Mouse (Mus musculus) CH12.LX (cell line): ENCODE measurements around the gene Galm. TPM values are rescaled to one million over a fixed set of nuclear protein-coding genes. Genes with fewer than 3 reads are reported as not detected.

Source experiments
- DNase-seq: peaks from one replicate; pipeline ENCODE4 v3.0.0-alpha.2; 2013; ENCODE audit errors: extremely low read depth
- H3K27ac ChIP-seq: 2 replicates; pipeline ENCODE4 v1.5.1; 2012; ENCODE audit warnings: low read depth, mild to moderate bottlenecking, control low read depth, moderate library complexity; ENCODE audit not compliant: insufficient read depth
- H3K27me3 ChIP-seq: replicated peaks from 2 replicates; pipeline ENCODE3; 2012; ENCODE audit warnings: inconsistent platforms
- H3K36me3 ChIP-seq, 2 experiments: replicated peaks in 1 of 2; 2 replicates each; pipeline versions ENCODE3 to v1.6.1; 2012; ENCODE audit warnings: inconsistent platforms in 1 of 2, low read length in 1 of 2, mild to moderate bottlenecking in 1 of 2, mixed read lengths in 1 of 2, moderate library complexity in 1 of 2; ENCODE audit not compliant: control insufficient read depth in 1 of 2, insufficient read depth in 1 of 2
- H3K4me1 ChIP-seq, 2 experiments: 2 replicates each; pipeline ENCODE4 v1.6.1; 2012; ENCODE audit warnings: inconsistent platforms in 1 of 2, moderate library complexity in 1 of 2; ENCODE audit not compliant: insufficient read depth in 2 of 2, control insufficient read depth in 1 of 2
- H3K4me2 ChIP-seq: 2 replicates; pipeline ENCODE4 v1.6.1; 2012; ENCODE audit warnings: low read depth, mild to moderate bottlenecking, control low read depth; ENCODE audit not compliant: poor library complexity, insufficient read depth, severe bottlenecking
- H3K4me3 ChIP-seq, 3 experiments: fragments of 150-350 bp in 1 of 3; sonication (generic) in 1 of 3; replicated peaks in 1 of 3; 2 replicates each; pipeline versions ENCODE3 to v1.5.1; 2011 to 2012; ENCODE audit warnings: low read depth in 2 of 3, low read length in 2 of 3, mild to moderate bottlenecking in 2 of 3, moderate library complexity in 2 of 3, control low read depth in 1 of 3, improper control_type of control experiment in 1 of 3, inconsistent platforms in 1 of 3, mixed read lengths in 1 of 3; ENCODE audit not compliant: poor library complexity in 1 of 3
- H3K79me2 ChIP-seq: replicated peaks from 2 replicates; pipeline ENCODE4 v1.6.1; 2012; ENCODE audit warnings: mild to moderate bottlenecking, moderate library complexity; ENCODE audit not compliant: control insufficient read depth, poor library complexity, insufficient read depth, severe bottlenecking; ENCODE audit errors: extremely low read depth
- H3K9ac ChIP-seq: 2 replicates; pipeline ENCODE4 v1.6.1; 2012; ENCODE audit warnings: low read depth, mild to moderate bottlenecking, control low read depth, moderate library complexity; ENCODE audit not compliant: insufficient read depth
- H3K9me3 ChIP-seq: replicated peaks from 2 replicates; pipeline ENCODE3; 2012; ENCODE audit warnings: low read length, inconsistent platforms, mixed read lengths
- CHD1 ChIP-seq: IDR thresholded peaks from 2 replicates; pipeline ENCODE4 v1.6.1; 2012; ENCODE audit warnings: low read depth, low read length, improper control_type of control experiment, inconsistent platforms
- CHD2 ChIP-seq: IDR thresholded peaks from 2 replicates; pipeline ENCODE4 v1.6.1; 2011; ENCODE audit warnings: low read length, improper control_type of control experiment
- ELF1 ChIP-seq: IDR thresholded peaks from 2 replicates; pipeline ENCODE4 v1.6.1; 2014; ENCODE audit warnings: low read depth, mild to moderate bottlenecking, inconsistent platforms, low read length, improper control_type of control experiment
- ETS1 ChIP-seq: conservative IDR thresholded peaks from 2 replicates; pipeline ENCODE4 v1.6.1; 2012; ENCODE audit warnings: low read depth, mild to moderate bottlenecking, inconsistent platforms, low read length, improper control_type of control experiment, moderate library complexity
- IRF4 ChIP-seq: IDR thresholded peaks from 2 replicates; pipeline ENCODE4 v1.6.1; 2014; ENCODE audit warnings: low read depth, mild to moderate bottlenecking, inconsistent platforms, low read length, improper control_type of control experiment
- JUND ChIP-seq: conservative IDR thresholded peaks from 2 replicates; pipeline ENCODE4 v1.6.1; 2011; ENCODE audit warnings: low read depth, low read length, improper control_type of control experiment
- KAT2A ChIP-seq: IDR thresholded peaks from 2 replicates; pipeline ENCODE4 v1.6.1; 2012; ENCODE audit warnings: low read length, improper control_type of control experiment, inconsistent platforms; ENCODE audit not compliant: insufficient replicate concordance
- MAZ ChIP-seq: IDR thresholded peaks from 2 replicates; pipeline ENCODE4 v1.6.1; 2012; ENCODE audit warnings: low read depth, mild to moderate bottlenecking, inconsistent platforms, low read length, improper control_type of control experiment, moderate library complexity
- MXI1 ChIP-seq: IDR thresholded peaks from 2 replicates; pipeline ENCODE4 v1.6.1; 2011; ENCODE audit warnings: mild to moderate bottlenecking, low read depth, low read length, improper control_type of control experiment
- MYC ChIP-seq: IDR thresholded peaks from 2 replicates; pipeline ENCODE4 v1.6.1; 2011; ENCODE audit warnings: low read depth, mild to moderate bottlenecking, improper control_type of control experiment, low read length
- NELFE ChIP-seq: IDR thresholded peaks from 2 replicates; pipeline ENCODE4 v1.6.1; 2011; ENCODE audit warnings: low read depth, low read length, improper control_type of control experiment
- NRF1 ChIP-seq: IDR thresholded peaks from 2 replicates; pipeline ENCODE4 v1.6.1; 2014; ENCODE audit warnings: low read depth, mild to moderate bottlenecking, inconsistent platforms, low read length, improper control_type of control experiment, moderate library complexity
- PAX5 ChIP-seq: IDR thresholded peaks from 2 replicates; pipeline ENCODE4 v1.6.1; 2012; ENCODE audit warnings: low read length, inconsistent platforms, mixed read lengths
- POLR2A ChIP-seq: IDR thresholded peaks from 2 replicates; pipeline ENCODE4 v1.6.1; 2011; ENCODE audit warnings: low read depth, mild to moderate bottlenecking, improper control_type of control experiment, low read length
- RAD21 ChIP-seq: IDR thresholded peaks from 2 replicates; pipeline ENCODE4 v1.6.1; 2011; ENCODE audit warnings: low read depth, mild to moderate bottlenecking, low read length, improper control_type of control experiment, moderate library complexity
- RCOR1 ChIP-seq: conservative IDR thresholded peaks from 2 replicates; pipeline ENCODE4 v1.6.1; 2012; ENCODE audit warnings: low read depth, mild to moderate bottlenecking, inconsistent platforms, low read length, improper control_type of control experiment
- TBP ChIP-seq: conservative IDR thresholded peaks from 2 replicates; pipeline ENCODE4 v1.6.1; 2011; ENCODE audit warnings: low read depth, low read length, improper control_type of control experiment
- USF2 ChIP-seq: conservative IDR thresholded peaks from 2 replicates; pipeline ENCODE4 v1.6.1; 2011; ENCODE audit warnings: low read depth, low read length, improper control_type of control experiment
- ZC3H11A ChIP-seq: IDR thresholded peaks from 2 replicates; pipeline ENCODE4 v1.6.1; 2012; ENCODE audit warnings: low read depth, mild to moderate bottlenecking, inconsistent platforms, low read length, improper control_type of control experiment
- dilution Hi-C: fragments of 300-500 bp; cut with MboI; formaldehyde crosslinking; loops from 2 replicates; pipeline ENCODE4 v1.14.3; 2020; ENCODE audit warnings: low sequenced_read_pairs; ENCODE audit not compliant: extremely low pct_unique_long_range_greater_than_20kb, extremely low pct_ligation_motif_present
- in situ Hi-C: fragments of 300-500 bp; cut with MboI; formaldehyde crosslinking; loops from 3 replicates; pipeline ENCODE4 v1.14.3; 2019; ENCODE audit warnings: low sequenced_read_pairs, low pct_ligation_motif_present, low pct_unique_long_range_greater_than_20kb, mixed read lengths
- polyA plus RNA-seq: library from polyadenylated mRNA; unstranded; fragments of >175 nt; gene quantifications from 2 replicates; pipeline ENCODE4 v1.2.1, GENCODE M21; 2012; ENCODE audit warnings: low read depth; ENCODE audit not compliant: insufficient read length
- total RNA-seq, 2 experiments: library from RNA; depleted of rRNA; stranded (reverse); fragments of 300-350 nt in 1 of 2; fragments of >200 nt in 1 of 2; gene quantifications; 2 replicates each; pipeline ENCODE4 v1.2.3; 2012 to 2014

Galm gene
- total and polyA plus RNA-seq, 3 experiments: 0.09 TPM; not detected in 2

DNA sequence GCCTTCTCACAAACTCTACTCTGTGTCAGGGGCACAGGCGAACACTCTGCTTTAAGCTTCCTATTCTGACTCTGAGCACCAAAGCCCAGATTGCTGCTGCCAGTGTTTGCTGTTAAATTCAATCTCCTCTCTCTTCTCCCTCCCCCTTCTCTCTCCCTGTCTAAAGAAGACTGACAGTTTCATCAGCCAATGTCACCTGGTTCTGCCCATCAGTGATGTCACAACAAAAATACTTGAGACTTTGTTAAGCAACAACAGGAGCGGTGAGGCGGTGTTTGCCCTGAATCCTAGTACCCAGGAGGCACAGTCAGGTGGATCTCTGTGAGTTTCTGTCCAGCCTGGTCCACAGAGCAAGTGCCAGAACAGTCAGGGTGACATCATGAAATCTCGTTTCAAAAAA lies 13.8 kb upstream of the Galm start:
- no peak for TF ChIP-seq RCOR1
- TF ChIP-seq JUND: no peak
- TF ChIP-seq ELF1: no peak
- no peak for TF ChIP-seq CHD2
- no peak for TF ChIP-seq RAD21
- no peak for TF ChIP-seq MAZ
- no peak for TF ChIP-seq ZC3H11A
- TF ChIP-seq NELFE: no peak
- Histone ChIP-seq H3K27me3 (no peaks in the 10 kb centered on the region), H3K4me1 (peaks cover 2 to 19% of the 10 kb centered on the region in 2 experiments; a peak in 3 of 4 replicates), H3K4me3 (no peak overlapping the region), H3K4me2 (no peak overlapping the region), H3K9me3 (peaks cover 10% of the 10 kb centered on the region), H3K36me3 (no peaks in the 10 kb centered on the region), H3K9ac (no peak overlapping the region), H3K27ac (no peak overlapping the region), H3K79me2 (no peaks in the 10 kb centered on the region)
- in situ Hi-C loops: no loop called here
- peak; percentile 18 for DNase-seq
- dilution Hi-C loops: no loop called here

DNA sequence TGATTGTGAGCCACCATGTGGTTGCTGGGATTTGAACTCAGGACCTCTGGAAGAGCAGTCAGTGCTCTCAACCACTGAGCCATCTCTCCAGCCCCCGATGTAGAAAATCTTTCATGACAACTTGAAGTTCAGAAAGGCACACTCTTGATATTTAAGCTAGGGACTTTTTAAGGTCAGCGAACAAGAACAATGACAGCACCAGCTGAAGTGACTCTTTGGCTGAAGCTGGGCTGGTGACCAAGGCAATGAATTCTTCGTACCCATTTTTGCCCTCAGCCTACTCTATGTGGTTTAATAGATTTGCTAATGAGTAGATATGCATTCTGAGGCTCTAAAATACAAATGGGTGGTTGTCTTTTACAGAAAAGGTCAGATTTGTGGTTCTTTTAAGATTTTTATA lies 6.9 kb upstream of the Galm start:
- Histone ChIP-seq H3K4me2 (no peak overlapping the region), H3K4me3 (no peak overlapping the region), H3K27ac (no peak overlapping the region), H3K36me3 (no peaks in the 10 kb centered on the region), H3K27me3 (no peaks in the 10 kb centered on the region), H3K9ac (no peak overlapping the region), H3K4me1 (peaks cover 5 to 10% of the 10 kb centered on the region in 2 experiments), H3K79me2 (no peaks in the 10 kb centered on the region), H3K9me3 (no peaks in the 10 kb centered on the region)
- dilution Hi-C loops (no loop called here), in situ Hi-C loops (loop anchor here (10.0 kb wide), 1 partner anchor 54 kb away; no protein-coding TSS in a partner anchor)
- no peak for DNase-seq
- TF ChIP-seq PAX5: no peak
- no peak for TF ChIP-seq MXI1
- TF ChIP-seq NRF1: no peak
- TF ChIP-seq KAT2A: no peak
- no peak for TF ChIP-seq ZC3H11A
- no peak for TF ChIP-seq ETS1
- no peak for TF ChIP-seq TBP
- no peak for TF ChIP-seq IRF4
- no peak for TF ChIP-seq USF2
- no peak for TF ChIP-seq POLR2A
- TF ChIP-seq CHD1: no peak
- no peak for TF ChIP-seq MYC
